Mouse (Mus musculus): ENCODE data around the gene Il33. TPM values are rescaled to one million over a fixed set of nuclear protein-coding genes. Genes with fewer than 3 reads are reported as not detected.

Il33 gene
- polyA plus RNA-seq, 1 experiment from 2014 or later = 18.6 TPM

GRCm38 (mm10) chr19:29894381-29894780, 30.5 kb upstream of the Il33 start:
- no peak for ATAC-seq (ENCODE audit: insufficient number of reproducible peaks, low FRiP score, low TSS enrichment, low read depth)
- H3K27ac ChIP-seq (replicated peaks) = no peak overlapping the region

GRCm38 (mm10) chr19:29895047-29895446, 29.9 kb upstream of the Il33 start:
- no peaks in the 10 kb centered on the region; the same call in 1 of the 2 replicates for H3K9me3 ChIP-seq (replicated peaks)
- H3K4me3 ChIP-seq (replicated peaks) = no peak overlapping the region
- no peak overlapping the region for H3K9ac ChIP-seq
- no peaks in the 10 kb centered on the region for H3K4me1 ChIP-seq
- no peaks in the 10 kb centered on the region for H3K36me3 ChIP-seq
- 62% methylated on average over 7 of the region's 7 CpGs for WGBS
- no peaks in the 10 kb centered on the region for H3K27me3 ChIP-seq
- ATAC-seq (ENCODE audit: insufficient number of reproducible peaks, low FRiP score, low TSS enrichment, low read depth) = no peak
- no peak overlapping the region for H3K27ac ChIP-seq (replicated peaks)
- no peak overlapping the region for H3K4me2 ChIP-seq (replicated peaks)

More at GRCm38 (mm10) chr19:29894381-29894780, 30.5 kb upstream of the Il33 start:
- Histone ChIP-seq H3K27me3 (no peaks in the 10 kb centered on the region), H3K9ac (no peak overlapping the region), H3K4me3 (replicated peaks) (no peak overlapping the region), H3K4me2 (replicated peaks) (no peak overlapping the region), H3K36me3 (no peaks in the 10 kb centered on the region), H3K9me3 (replicated peaks) (no peaks in the 10 kb centered on the region; the same call in 1 of the 2 replicates), H3K4me1 (no peaks in the 10 kb centered on the region)
- WGBS = 78% methylated on average over 12 of the region's 12 CpGs

DNA sequence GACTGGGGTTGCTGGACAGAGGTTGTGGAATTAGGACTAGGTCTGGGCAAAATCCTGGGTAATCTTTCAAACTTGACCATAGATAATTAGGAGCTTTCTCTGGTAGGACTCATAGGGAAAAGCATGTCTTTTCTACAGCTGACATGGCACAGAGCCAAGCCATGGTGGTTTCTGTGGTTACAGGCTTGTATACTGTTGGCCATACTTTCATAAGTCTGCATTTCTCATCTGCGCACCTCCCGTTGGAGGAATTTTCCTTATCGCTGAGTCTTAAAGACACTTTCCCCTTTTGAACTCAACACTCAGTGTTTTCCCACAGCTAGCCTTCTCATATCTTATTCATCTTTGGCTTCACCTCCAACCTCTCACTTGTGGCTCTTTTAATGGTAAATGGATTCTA, 24.6 kb upstream of the Il33 start:
- Histone ChIP-seq H3K27me3 (no peaks in the 10 kb centered on the region), H3K9me3 (replicated peaks) (no peaks in the 10 kb centered on the region; the same call in 1 of the 2 replicates), H3K4me1 (no peaks in the 10 kb centered on the region), H3K4me2 (replicated peaks) (no peak overlapping the region), H3K27ac (replicated peaks) (no peak overlapping the region), H3K9ac (no peak overlapping the region), H3K36me3 (no peaks in the 10 kb centered on the region), H3K4me3 (replicated peaks) (no peak overlapping the region)
- WGBS = 38% methylated on average over 3 of the region's 3 CpGs
- no peak for ATAC-seq (ENCODE audit: insufficient number of reproducible peaks, low FRiP score, low TSS enrichment, low read depth)

DNA sequence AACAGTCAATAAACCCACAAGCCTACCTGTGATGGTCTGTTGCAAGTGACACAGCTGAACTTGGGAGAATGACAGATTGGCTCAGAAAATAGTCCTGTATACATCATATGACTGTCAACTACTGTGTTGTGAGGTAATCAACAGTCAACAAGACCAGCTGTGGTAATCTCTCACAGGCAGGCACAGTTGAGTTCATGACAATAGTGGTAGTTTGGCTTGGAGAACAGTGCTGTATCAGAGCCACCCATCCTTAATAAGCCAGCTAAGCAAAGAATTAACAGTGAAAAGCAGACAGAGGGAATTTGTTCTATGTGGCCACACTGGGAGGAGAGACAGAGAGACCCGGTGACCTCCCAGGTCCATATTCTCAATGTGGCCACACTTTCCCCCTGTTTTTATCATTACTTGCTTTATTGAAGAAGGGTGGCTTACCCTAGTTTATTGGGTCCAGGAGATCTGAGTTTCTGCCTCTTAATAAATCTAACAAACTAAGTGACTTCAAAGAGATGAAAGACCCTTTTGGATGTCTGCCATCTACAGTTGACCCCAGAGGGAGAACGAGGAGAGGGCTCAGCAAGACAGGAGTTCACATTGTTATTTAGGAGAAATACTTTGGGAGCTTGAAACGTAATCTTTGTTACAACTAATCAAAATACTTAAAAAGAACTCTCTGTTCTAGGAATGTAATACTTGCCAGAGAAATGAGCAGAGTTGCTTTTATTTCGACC, 22.4 kb upstream of the Il33 start:
- Histone ChIP-seq H3K9ac (no peak overlapping the region), H3K27me3 (no peaks in the 10 kb centered on the region), H3K9me3 (replicated peaks) (no peaks in the 10 kb centered on the region; the same call in 1 of the 2 replicates), H3K27ac (replicated peaks) (no peak overlapping the region), H3K36me3 (no peaks in the 10 kb centered on the region), H3K4me2 (replicated peaks) (no peak overlapping the region), H3K4me1 (no peaks in the 10 kb centered on the region), H3K4me3 (replicated peaks) (no peak overlapping the region)
- WGBS = 45% methylated on average over 4 of the region's 4 CpGs
- no peak for ATAC-seq (ENCODE audit: insufficient number of reproducible peaks, low FRiP score, low TSS enrichment, low read depth)

GRCm38 (mm10) chr19:29905896-29906295, 19.0 kb upstream of the Il33 start:
- no peaks in the 10 kb centered on the region for H3K27me3 ChIP-seq
- WGBS = 75% methylated on average over 1 of the region's 1 CpGs

GRCm38 (mm10) chr19:29909166-29909565, 15.7 kb upstream of the Il33 start:
- no peaks in the 10 kb centered on the region for H3K9me3 ChIP-seq (replicated peaks)
- no peak overlapping the region for H3K4me2 ChIP-seq (replicated peaks)
- H3K27ac ChIP-seq (replicated peaks) = 0 out of 2 replicates have a peak overlapping the region, but pooled peaks have one; percentile 69
- no peak overlapping the region for H3K4me3 ChIP-seq (replicated peaks)
- H3K27me3 ChIP-seq = no peaks in the 10 kb centered on the region
- no peak for ATAC-seq (ENCODE audit: insufficient number of reproducible peaks, low FRiP score, low TSS enrichment, low read depth)
- 39% methylated on average over 1 of the region's 1 CpGs for WGBS
- no peaks in the 10 kb centered on the region for H3K36me3 ChIP-seq
- H3K9ac ChIP-seq = no peak overlapping the region
- H3K4me1 ChIP-seq = no peaks in the 10 kb centered on the region

More at GRCm38 (mm10) chr19:29905896-29906295, 19.0 kb upstream of the Il33 start:
- Histone ChIP-seq H3K9me3 (replicated peaks) (no peaks in the 10 kb centered on the region), H3K4me2 (replicated peaks) (no peak overlapping the region), H3K27ac (replicated peaks) (no peak overlapping the region), H3K36me3 (no peaks in the 10 kb centered on the region), H3K4me1 (no peaks in the 10 kb centered on the region), H3K4me3 (replicated peaks) (no peak overlapping the region), H3K9ac (no peak overlapping the region)
- no peak for ATAC-seq (ENCODE audit: insufficient number of reproducible peaks, low FRiP score, low TSS enrichment, low read depth)

GRCm38 (mm10) chr19:29911919-29912318, 13.0 kb upstream of the Il33 start:
- no peak for ATAC-seq (ENCODE audit: insufficient number of reproducible peaks, low FRiP score, low TSS enrichment, low read depth)
- H3K36me3 ChIP-seq = no peaks in the 10 kb centered on the region
- no peaks in the 10 kb centered on the region for H3K27me3 ChIP-seq
- no peak overlapping the region for H3K9ac ChIP-seq
- H3K4me3 ChIP-seq (replicated peaks) = no peak overlapping the region
- no peak overlapping the region for H3K27ac ChIP-seq (replicated peaks)
- 86% methylated on average over 6 of the region's 6 CpGs for WGBS
- no peaks in the 10 kb centered on the region for H3K9me3 ChIP-seq (replicated peaks)
- H3K4me1 ChIP-seq = no peaks in the 10 kb centered on the region
- H3K4me2 ChIP-seq (replicated peaks) = no peak overlapping the region

DNA sequence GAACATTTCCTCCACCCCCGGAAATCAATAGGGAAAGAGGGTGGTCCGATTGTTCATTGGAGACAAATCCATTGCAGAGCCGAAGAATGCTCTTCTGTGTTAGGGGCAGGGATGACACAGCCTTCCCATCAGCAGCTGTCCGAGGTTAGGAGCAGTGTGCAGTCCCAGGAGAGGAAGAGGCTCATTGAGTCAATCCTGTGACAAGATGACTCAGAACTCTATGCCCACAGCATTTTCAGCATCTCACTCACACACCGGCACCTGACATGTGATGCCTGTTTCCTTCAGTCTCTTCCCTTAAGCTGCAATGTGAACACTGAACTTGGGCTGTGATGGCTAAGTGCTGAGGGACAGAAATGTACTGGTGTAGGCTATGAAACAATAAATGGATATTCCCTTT, 7.5 kb upstream of the Il33 start:
- no peak for ATAC-seq (ENCODE audit: insufficient number of reproducible peaks, low FRiP score, low TSS enrichment, low read depth)
- Histone ChIP-seq H3K4me3 (replicated peaks) (no peak overlapping the region), H3K27ac (replicated peaks) (no peak overlapping the region), H3K36me3 (no peaks in the 10 kb centered on the region), H3K4me2 (replicated peaks) (no peak overlapping the region), H3K4me1 (no peaks in the 10 kb centered on the region), H3K27me3 (no peaks in the 10 kb centered on the region), H3K9ac (no peak overlapping the region), H3K9me3 (replicated peaks) (no peaks in the 10 kb centered on the region)
- WGBS = 50% methylated on average over 5 of the region's 5 CpGs

GRCm38 (mm10) chr19:29926101-29926755, 1.3 kb downstream of the Il33 start:
- 35% methylated on average over 12 of the region's 12 CpGs for WGBS
- Histone ChIP-seq H3K9me3 (replicated peaks) (no peaks in the 10 kb centered on the region), H3K4me3 (replicated peaks) (no peak overlapping the region), H3K4me2 (replicated peaks) (no peak overlapping the region), H3K27me3 (no peaks in the 10 kb centered on the region), H3K36me3 (no peaks in the 10 kb centered on the region), H3K4me1 (peaks cover 14% of the 10 kb centered on the region), H3K9ac (no peak overlapping the region), H3K27ac (replicated peaks) (no peak overlapping the region)
- no peak for ATAC-seq (ENCODE audit: insufficient number of reproducible peaks, low FRiP score, low TSS enrichment, low read depth)

DNA sequence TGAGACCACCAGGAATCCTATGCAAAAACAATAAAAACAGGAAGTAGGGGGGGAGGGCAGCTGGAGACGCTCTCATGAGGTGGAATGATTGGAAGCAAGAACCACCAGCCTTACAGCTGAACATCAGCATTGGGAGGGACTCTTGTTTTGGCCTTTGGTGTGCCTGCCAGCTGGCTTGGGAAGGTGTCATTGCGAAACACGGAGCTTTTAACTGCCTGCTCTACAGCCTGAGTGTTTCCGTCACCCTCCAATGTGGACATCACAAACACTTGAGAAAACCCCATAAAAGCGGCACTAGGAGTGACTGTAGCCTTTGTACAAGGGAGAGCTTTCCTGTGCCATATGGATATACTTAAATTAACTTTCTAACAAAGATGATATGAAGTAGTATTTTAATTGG, 5.4 kb downstream of the Il33 start:
- Histone ChIP-seq H3K4me1 (peaks cover 7% of the 10 kb centered on the region; the same call in 1 of the 2 replicates), H3K27ac (replicated peaks) (no peak overlapping the region), H3K9me3 (replicated peaks) (no peaks in the 10 kb centered on the region), H3K4me3 (replicated peaks) (no peak overlapping the region), H3K9ac (no peak overlapping the region), H3K36me3 (no peaks in the 10 kb centered on the region), H3K27me3 (no peaks in the 10 kb centered on the region), H3K4me2 (replicated peaks) (no peak overlapping the region)
- WGBS = 50% methylated on average over 5 of the region's 5 CpGs
- ATAC-seq (ENCODE audit: insufficient number of reproducible peaks, low FRiP score, low TSS enrichment, low read depth) = no peak

DNA sequence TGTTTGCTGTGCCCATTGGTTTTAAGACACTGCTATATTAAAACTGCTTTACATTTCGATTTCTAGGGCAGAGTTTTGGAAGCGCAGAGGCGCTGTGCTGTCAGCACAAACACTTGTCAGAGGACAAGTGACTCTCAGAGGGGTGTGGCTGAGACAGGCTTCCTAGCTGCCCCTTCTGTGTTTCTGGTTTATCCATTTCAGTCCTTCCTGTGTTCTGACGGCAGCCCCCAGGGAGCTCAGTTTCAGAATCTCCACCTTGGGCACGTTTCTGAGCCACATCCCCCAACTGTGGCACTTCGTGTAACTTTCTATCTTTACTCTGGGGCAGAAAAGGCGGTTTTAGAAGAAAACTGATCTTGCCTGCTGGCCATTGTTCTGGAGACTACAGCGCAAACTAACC, 12.5 kb downstream of the Il33 start:
- H3K9ac ChIP-seq = no peak overlapping the region
- no peaks in the 10 kb centered on the region for H3K36me3 ChIP-seq
- H3K27me3 ChIP-seq = no peaks in the 10 kb centered on the region
- no peak overlapping the region for H3K4me2 ChIP-seq (replicated peaks)
- H3K27ac ChIP-seq (replicated peaks) = no peak overlapping the region
- H3K4me3 ChIP-seq (replicated peaks) = no peak overlapping the region
- H3K4me1 ChIP-seq = peaks cover 7% of the 10 kb centered on the region; the same call in 1 of the 2 replicates
- 34% methylated on average over 8 of the region's 8 CpGs for WGBS
- no peak for ATAC-seq (ENCODE audit: insufficient number of reproducible peaks, low FRiP score, low TSS enrichment, low read depth)
- no peaks in the 10 kb centered on the region for H3K9me3 ChIP-seq (replicated peaks)
